Mouse (Mus musculus): ENCODE data around the gene Gm7945.
"Not testable (repeated sequence)": the region's sequence is repeated elsewhere in the genome, so short reads cannot be mapped to it uniquely, and the experiment has no call there.

Gene Gm7945

DNA sequence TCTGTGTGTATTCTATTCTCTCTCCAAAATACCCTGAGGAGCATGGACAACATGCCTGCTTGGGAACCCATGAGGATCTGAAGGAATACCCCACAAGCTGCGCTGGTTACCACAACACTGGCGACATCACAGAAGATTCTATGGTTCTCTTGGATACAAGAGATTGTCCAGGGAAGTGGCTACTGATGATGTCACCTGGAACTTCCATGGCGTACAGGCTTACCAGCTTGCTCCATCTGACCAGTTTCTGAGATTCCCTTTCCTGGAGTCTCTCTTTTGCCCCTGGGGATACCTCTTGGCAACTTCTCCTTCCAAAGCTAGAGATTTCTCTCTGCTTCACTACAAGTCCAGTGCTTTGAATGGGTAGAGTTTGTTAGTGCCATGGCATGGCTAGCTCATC lies at the start of gene Gm7945:
Gene Gm7945, minus strand, starts transcription at position 101 of the 400 bp plus-strand sequence.
- DNase-seq (ENCODE audit: low spot score in 2 of 2), result not testable (repeated sequence)

DNA sequence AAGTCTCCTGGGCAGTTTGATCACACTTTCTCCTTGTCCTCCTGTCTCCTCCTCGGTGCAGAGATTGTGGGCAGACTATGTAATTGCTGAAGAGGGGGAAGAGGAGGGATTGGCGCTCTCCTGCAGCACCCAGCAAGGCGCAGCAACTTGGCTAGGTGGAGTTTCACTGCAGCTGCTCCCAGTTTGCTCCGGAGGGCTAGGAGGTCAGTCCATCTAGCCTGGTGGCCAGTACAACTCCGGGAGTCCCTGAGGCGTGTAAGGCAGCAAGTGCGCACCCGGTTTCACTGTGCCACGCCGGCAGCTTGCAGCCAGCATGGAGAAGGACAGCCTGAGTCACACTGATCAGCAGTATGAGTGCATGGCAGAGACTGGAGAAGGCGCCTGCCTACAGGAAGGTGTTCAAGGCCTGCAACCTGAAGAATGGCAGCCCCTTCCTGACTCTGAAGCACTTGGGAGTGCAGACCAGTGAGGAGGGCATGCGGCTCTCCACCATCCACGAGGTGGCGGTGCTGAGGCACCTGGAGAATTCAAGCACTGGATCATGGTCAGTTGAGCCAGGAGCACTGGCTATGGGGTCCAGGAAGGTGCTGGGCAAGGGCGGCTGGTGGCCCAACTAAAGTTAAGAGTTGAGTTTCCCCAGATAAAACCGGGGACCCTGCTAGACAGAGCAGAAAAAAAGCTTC lies 39.4 kb upstream of the Gm7945 start:
- DNase-seq (ENCODE audit: low spot score in 2 of 2), result not testable (repeated sequence)

DNA sequence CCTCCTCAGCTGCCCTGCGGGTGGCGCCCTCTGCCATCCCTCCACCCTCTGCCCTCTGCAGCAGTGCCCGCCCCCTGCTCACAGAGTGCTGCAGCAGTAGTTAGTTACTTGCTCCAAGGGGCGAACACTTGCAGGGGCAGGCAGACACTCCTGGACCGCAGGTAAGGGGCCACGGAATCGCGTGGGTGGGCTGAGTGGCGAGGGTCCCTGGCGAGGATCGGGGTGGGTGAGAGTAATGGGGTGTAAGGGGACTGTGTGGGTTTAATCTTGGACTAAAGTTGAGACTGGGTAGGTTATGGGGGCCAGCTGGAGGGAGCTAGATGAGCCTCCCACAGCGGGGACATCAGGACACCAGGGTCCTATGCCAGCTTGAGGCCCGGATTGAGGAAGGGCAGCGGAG lies 38.5 kb upstream of the Gm7945 start:
- not testable (repeated sequence) for DNase-seq (ENCODE audit: low spot score in 2 of 2)

DNA sequence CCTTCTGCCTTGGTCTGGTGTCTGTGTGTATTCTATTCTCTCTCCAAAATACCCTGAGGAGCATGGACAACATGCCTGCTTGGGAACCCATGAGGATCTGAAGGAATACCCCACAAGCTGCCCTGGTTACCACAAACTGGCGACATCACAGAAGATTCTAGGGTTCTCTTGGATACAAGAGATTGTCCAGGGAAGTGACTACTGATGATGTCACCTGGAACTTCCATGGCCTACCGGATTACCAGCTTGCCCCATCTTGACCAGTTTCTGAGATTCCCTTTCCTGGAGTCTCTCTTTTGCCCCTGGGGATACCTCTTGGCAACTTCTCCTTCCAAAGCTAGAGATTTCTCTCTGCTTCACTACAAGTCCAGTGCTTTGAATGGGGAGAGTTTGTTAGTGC lies 22.0 kb upstream of the Gm7945 start, which contains the start of gene Gm6482:
Gene Gm6482, minus strand, starts transcription at position 101 of the 400 bp plus-strand sequence.
- not testable (repeated sequence) for DNase-seq (ENCODE audit: low spot score in 2 of 2)

DNA sequence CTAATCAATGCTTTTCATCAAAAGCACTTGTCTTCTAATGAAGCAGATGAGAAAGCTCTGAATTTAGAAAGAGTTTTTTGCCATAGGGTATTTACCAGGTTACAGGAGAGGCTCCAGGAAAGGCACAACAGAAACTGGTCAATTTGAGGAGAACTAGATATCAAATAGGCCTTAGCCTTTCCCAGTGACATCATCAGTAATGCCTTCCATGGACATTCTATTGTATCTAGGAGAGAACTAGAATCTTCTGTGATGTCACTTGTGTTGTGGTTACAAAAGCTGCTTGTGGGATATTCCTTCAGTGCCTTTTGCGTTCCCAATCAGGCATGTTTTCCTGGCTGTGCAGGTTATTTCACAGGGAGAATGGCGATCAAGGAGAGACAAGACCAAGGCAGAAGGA lies 37.9 kb downstream of the Gm7945 start, which contains the start of gene Gm5798:
Gene Gm5798, plus strand, starts transcription at position 301 of the 400 bp plus-strand sequence.
- DNase-seq (ENCODE audit: low spot score in 2 of 2), result not testable (repeated sequence)

All from spleen, postnatal 36 days (tissue).